Mouse (Mus musculus) heart, adult 9 months (tissue): ENCODE data around the gene Cfd.
"Not testable (repeated sequence)": the region's sequence is repeated elsewhere in the genome, so short reads cannot be mapped to it uniquely, and the experiment has no call there.

ENCODE experiments used
- DNase-seq, 2 experiments: peaks; one replicate each; pipeline ENCODE4 v3.0.0; 2022; ENCODE audit warnings: low spot score in 2 of 2

Gene Cfd

GRCm38 (mm10) chr10:79861230-79862048 is 29.2 kb upstream of the Cfd start:
- DNase-seq = no peak

- DNase-seq = no peak
Measured at GRCm38 (mm10) chr10:79862049-79862788, 28.4 kb upstream of the Cfd start.

- no peak for DNase-seq
Measured at GRCm38 (mm10) chr10:79862925-79863324, 27.7 kb upstream of the Cfd start.

- DNase-seq = no peak
Measured at GRCm38 (mm10) chr10:79864351-79865188, 26.1 kb upstream of the Cfd start.

- DNase-seq = no peak
Measured at GRCm38 (mm10) chr10:79865189-79865601, 25.5 kb upstream of the Cfd start.

GRCm38 (mm10) chr10:79865801-79866295 is 24.8 kb upstream of the Cfd start:
- peak in 1 of 2 experiments; percentile 61 for DNase-seq

- DNase-seq = no peak
Measured at GRCm38 (mm10) chr10:79866601-79867000, 24.1 kb upstream of the Cfd start.

GRCm38 (mm10) chr10:79871845-79872244 is 18.8 kb upstream of the Cfd start:
- no peak for DNase-seq

GRCm38 (mm10) chr10:79872862-79873261 is 17.8 kb upstream of the Cfd start:
- no peak for DNase-seq

- no peak for DNase-seq
Measured at GRCm38 (mm10) chr10:79873313-79873712, 17.3 kb upstream of the Cfd start.

- DNase-seq = no peak
Measured at GRCm38 (mm10) chr10:79873715-79874289, 16.9 kb upstream of the Cfd start.

GRCm38 (mm10) chr10:79874290-79874862 is 16.3 kb upstream of the Cfd start, which contains the start of the genes Prtn3 and Plppr3:
Gene Prtn3 (plus strand): TSS chr10:79874476.
Gene Plppr3 (minus strand): TSS chr10:79874634.
- DNase-seq = no peak

GRCm38 (mm10) chr10:79877174-79877573 is 13.5 kb upstream of the Cfd start:
- DNase-seq = no peak

- peak; percentile 73 to 75 for DNase-seq
Measured at GRCm38 (mm10) chr10:79877757-79878156, 12.9 kb upstream of the Cfd start.

- DNase-seq = no peak
Measured at GRCm38 (mm10) chr10:79879527-79879926, 11.1 kb upstream of the Cfd start.

GRCm38 (mm10) chr10:79880721-79881120 is 9.9 kb upstream of the Cfd start:
- no peak for DNase-seq

- no peak for DNase-seq
Measured at GRCm38 (mm10) chr10:79881981-79882380, 8.7 kb upstream of the Cfd start.

GRCm38 (mm10) chr10:79883297-79884084 is 7.2 kb upstream of the Cfd start:
- peak; percentile 47 to 77 for DNase-seq

GRCm38 (mm10) chr10:79884446-79884845 is 6.2 kb upstream of the Cfd start:
- peak; percentile 49 to 77 for DNase-seq

GRCm38 (mm10) chr10:79884938-79885337 is 5.7 kb upstream of the Cfd start:
- DNase-seq = not testable (repeated sequence)
